Mouse (Mus musculus) heart, embryonic 14.5 days (tissue): ENCODE measurements at regions not wholly inside any gene's neighbourhood (a gene's known extent, or its start where the extent isn't known, plus 50 kb on each side); places are given as distances from the start of the nearest gene placed in this dataset.

Source experiments
- ATAC-seq: fragments of 200-750 bp; cut with Nextera tagmentation; 2 replicates; pipeline ENCODE4 v1.8.0; 2017; ENCODE audit warnings: low read depth, moderate TSS enrichment; ENCODE audit not compliant: insufficient number of reproducible peaks, insufficient read depth, low FRiP score
- H3K27ac ChIP-seq, 2 experiments: fragments of 200-500 bp in 1 of 2; fragments of 300-500 bp in 1 of 2; sonication (generic) in 1 of 2; replicated peaks in 1 of 2; 2 replicates each; pipeline ENCODE4 v1.5.1; 2012 to 2014; ENCODE audit warnings: low read depth in 2 of 2, low read length in 2 of 2, control low read depth in 1 of 2, mild to moderate bottlenecking in 1 of 2, mixed read lengths in 1 of 2; ENCODE audit not compliant: control insufficient read depth in 1 of 2, insufficient read depth in 1 of 2
- H3K27me3 ChIP-seq: fragments of 300-500 bp; sonication (generic); 2 replicates; pipeline ENCODE4 v1.6.1; 2014; ENCODE audit warnings: mild to moderate bottlenecking, low read length, control low read depth; ENCODE audit not compliant: control insufficient read depth, insufficient read depth
- H3K36me3 ChIP-seq: fragments of 300-500 bp; sonication (generic); 2 replicates; pipeline ENCODE4 v1.6.1; 2014; ENCODE audit warnings: mild to moderate bottlenecking, control low read depth, low read length, mixed read lengths; ENCODE audit not compliant: control insufficient read depth, insufficient read depth
- H3K4me1 ChIP-seq, 2 experiments: fragments of 200-500 bp in 1 of 2; fragments of 300-500 bp in 1 of 2; sonication (generic) in 1 of 2; 2 replicates each; pipeline ENCODE4 v1.6.1; 2012 to 2014; ENCODE audit warnings: low read length in 2 of 2, control low read depth in 1 of 2, mixed read lengths in 1 of 2; ENCODE audit not compliant: control insufficient read depth in 2 of 2, insufficient read depth in 2 of 2
- H3K4me2 ChIP-seq: fragments of 300-500 bp; sonication (generic); 2 replicates; pipeline ENCODE4 v1.6.1; 2014; ENCODE audit warnings: mild to moderate bottlenecking, low read length
- H3K4me3 ChIP-seq, 2 experiments: fragments of 200-500 bp in 1 of 2; fragments of 300-500 bp in 1 of 2; sonication (generic) in 1 of 2; 2 replicates each; pipeline ENCODE4 v1.5.1; 2012 to 2014; ENCODE audit warnings: low read length in 2 of 2, mild to moderate bottlenecking in 2 of 2, control low read depth in 1 of 2, low read depth in 1 of 2, moderate library complexity in 1 of 2; ENCODE audit not compliant: control insufficient read depth in 1 of 2, insufficient read depth in 1 of 2
- H3K9ac ChIP-seq: fragments of 300-500 bp; sonication (generic); 2 replicates; pipeline ENCODE4 v1.6.1; 2014; ENCODE audit warnings: mild to moderate bottlenecking, low read length
- H3K9me3 ChIP-seq: fragments of 300-500 bp; sonication (generic); 2 replicates; pipeline ENCODE4 v1.6.1; 2016; ENCODE audit warnings: low read length, control low read depth; ENCODE audit not compliant: control insufficient read depth
- WGBS: fragments of 180-500 bp; shearing (Covaris S2); extraction: QIAGEN DNeasy Blood & Tissue Kit; methylation state at CpG from one replicate; pipeline ENCODE4 v1.1.7; 2014; 5-methylcytosine and 5-hydroxymethylcytosine counted together

DNA sequence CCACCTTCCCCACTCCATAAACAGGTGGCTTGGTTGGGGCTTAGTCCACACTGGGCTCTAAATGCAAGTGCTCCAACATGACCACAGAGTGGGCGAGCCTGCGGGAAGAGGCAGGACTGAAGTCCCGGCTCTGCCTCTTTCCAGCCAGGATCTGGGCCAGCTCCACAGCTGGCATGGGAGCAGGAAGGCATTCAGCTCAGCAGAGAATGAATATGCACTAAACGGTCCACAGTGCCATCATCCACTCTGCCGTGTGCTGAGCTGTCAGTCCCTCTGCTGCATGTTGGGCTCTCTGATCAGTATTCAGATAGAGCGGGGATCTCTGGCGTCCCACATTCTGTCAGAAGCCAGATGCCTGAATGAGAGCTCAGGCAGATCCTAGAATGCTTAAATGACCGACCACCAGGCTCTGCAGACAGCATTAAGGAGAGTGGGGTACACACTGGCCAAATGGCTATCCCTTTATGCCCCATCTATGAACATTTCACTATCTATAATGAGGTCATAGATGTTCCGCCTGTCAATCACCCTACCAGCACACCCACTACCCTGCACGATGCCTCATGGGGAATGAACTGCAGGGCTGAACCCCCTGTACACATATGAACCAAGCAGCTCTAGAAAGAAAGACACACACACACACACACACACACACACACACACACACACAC lies 317.3 kb downstream of the Ptpru start:
- no peaks in the 10 kb centered on the region for H3K4me1 ChIP-seq
- no peak overlapping the region for H3K27ac ChIP-seq
- WGBS, result 75% methylated on average over 10 of the region's 10 CpGs
- H3K9me3 ChIP-seq, result no peaks in the 10 kb centered on the region
- H3K4me2 ChIP-seq, result no peak overlapping the region
- no peak overlapping the region for H3K4me3 ChIP-seq
- H3K36me3 ChIP-seq, result no peaks in the 10 kb centered on the region
- no peak overlapping the region for H3K9ac ChIP-seq
- H3K27me3 ChIP-seq, result no peaks in the 10 kb centered on the region
- no peak for ATAC-seq

DNA sequence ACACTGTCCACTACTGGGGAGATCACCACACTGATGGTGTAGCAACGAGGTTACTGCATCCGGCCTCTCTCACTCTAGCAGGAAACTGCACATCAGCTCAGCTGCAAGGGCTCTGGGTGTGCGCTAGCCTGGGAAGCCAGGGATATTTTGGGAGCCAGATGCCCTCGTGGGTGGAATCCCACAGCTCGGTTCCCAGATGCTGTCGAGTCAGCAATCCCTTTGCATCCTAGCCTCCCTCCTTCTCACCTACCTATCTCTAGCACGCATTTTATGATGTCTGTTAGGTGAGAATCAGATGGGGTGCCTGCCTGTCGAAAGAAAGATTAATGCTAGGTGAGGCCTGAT lies 316.8 kb downstream of the Ptpru start:
- Histone ChIP-seq H3K4me2 (no peak overlapping the region), H3K9me3 (no peaks in the 10 kb centered on the region), H3K4me3 (no peak overlapping the region), H3K9ac (no peak overlapping the region), H3K27ac (no peak overlapping the region), H3K27me3 (no peaks in the 10 kb centered on the region), H3K36me3 (no peaks in the 10 kb centered on the region), H3K4me1 (no peaks in the 10 kb centered on the region)
- no peak for ATAC-seq
- 53% methylated on average over 8 of the region's 8 CpGs for WGBS

DNA sequence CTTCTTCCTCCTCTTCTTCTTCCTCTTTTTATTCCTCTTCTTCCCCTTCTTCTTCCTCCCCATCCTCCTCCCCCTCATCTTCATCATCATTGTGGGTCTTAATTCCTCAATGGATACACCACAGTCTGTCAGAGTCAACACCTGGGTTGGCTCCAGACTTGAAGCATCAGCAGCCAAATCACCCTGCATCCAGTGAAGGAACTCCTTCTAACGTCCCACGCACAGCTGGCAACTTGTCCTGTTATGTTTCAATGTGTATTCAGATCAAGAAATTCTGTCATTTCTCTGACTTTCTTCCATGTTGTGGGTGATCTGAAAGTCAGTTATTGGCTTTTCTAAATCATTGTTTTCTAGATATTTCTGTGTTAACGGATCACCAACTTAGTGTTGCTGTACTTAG lies 312.9 kb downstream of the Ptpru start:
- Histone ChIP-seq H3K4me3 (no peak overlapping the region), H3K9me3 (no peaks in the 10 kb centered on the region), H3K27me3 (no peaks in the 10 kb centered on the region), H3K4me1 (no peaks in the 10 kb centered on the region), H3K4me2 (no peak overlapping the region), H3K36me3 (no peaks in the 10 kb centered on the region), H3K9ac (no peak overlapping the region), H3K27ac (no peak overlapping the region)
- WGBS, result 81% methylated on average over 3 of the region's 3 CpGs
- no peak for ATAC-seq

DNA sequence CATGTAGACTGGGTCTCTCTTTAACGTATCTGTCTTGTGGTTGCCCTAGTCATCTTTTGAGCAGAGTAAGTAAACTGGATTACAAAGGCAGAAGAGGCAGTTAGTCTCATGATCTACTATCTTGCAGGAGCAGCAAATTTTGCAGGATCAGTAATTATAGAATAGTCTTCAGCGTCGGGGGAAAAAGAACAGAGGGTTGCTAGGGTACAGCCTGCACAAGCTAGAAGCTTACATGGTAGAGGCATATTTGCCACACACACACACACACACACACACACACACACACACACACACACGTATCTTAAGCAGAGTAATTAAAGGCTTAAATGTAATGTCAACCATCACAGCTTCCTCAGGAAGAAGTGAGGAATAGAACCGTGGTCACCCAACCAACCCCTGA lies 307.6 kb downstream of the Ptpru start:
- Histone ChIP-seq H3K9ac (no peak overlapping the region), H3K27ac (no peak overlapping the region), H3K9me3 (no peaks in the 10 kb centered on the region), H3K27me3 (no peaks in the 10 kb centered on the region), H3K4me1 (no peaks in the 10 kb centered on the region), H3K36me3 (no peaks in the 10 kb centered on the region), H3K4me2 (no peak overlapping the region), H3K4me3 (no peak overlapping the region)
- 73% methylated on average over 5 of the region's 5 CpGs for WGBS
- no peak for ATAC-seq

DNA sequence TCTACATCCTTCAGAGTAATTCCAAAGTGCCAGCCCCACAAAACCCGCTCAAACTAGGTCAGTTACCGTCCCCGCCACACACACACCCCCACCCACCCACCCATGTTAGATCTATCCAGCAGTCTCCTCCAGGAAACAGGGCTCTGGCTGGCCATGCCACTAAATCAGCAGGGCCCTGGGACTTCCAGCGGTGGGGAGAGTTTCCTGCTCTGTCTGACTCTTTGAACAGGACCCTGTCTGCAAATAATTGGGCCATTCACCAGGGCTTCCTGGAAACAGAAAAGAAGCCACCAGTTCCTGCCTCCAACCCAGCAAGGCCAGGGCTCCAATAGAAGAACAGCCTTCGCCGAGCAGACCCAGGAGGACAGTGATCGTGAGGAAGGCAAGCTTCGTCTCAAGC lies 307.1 kb downstream of the Ptpru start:
- H3K4me1 ChIP-seq, result no peaks in the 10 kb centered on the region
- H3K9me3 ChIP-seq, result no peaks in the 10 kb centered on the region
- no peak overlapping the region for H3K4me3 ChIP-seq
- no peak for ATAC-seq
- 61% methylated on average over 8 of the region's 8 CpGs for WGBS
- no peaks in the 10 kb centered on the region for H3K36me3 ChIP-seq
- H3K27ac ChIP-seq, result no peak overlapping the region
- no peak overlapping the region for H3K4me2 ChIP-seq
- H3K27me3 ChIP-seq, result no peaks in the 10 kb centered on the region
- H3K9ac ChIP-seq, result no peak overlapping the region

DNA sequence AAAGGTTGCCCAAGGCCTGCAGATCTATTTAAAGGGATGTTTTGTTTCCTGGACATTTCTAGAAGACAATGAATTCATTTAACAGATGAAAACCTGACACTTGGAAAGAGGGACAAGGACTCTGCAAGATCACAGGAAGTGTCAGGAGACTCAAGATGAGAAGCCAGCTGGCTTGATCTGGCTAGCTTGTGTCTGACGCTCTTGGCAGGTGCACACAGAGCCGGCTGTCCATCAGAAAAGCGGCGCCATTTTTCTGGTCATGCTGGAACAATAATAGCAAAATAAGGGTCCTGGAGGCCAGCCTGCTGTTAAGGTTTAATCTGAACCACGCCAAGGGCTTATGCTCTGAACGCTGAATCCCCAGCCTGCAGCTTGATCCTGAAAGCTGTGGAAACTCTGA lies 303.3 kb downstream of the Ptpru start:
- no peak overlapping the region for H3K9ac ChIP-seq
- H3K27ac ChIP-seq, result no peak overlapping the region
- H3K36me3 ChIP-seq, result no peaks in the 10 kb centered on the region
- H3K4me3 ChIP-seq, result no peak overlapping the region
- no peaks in the 10 kb centered on the region for H3K27me3 ChIP-seq
- H3K9me3 ChIP-seq, result no peaks in the 10 kb centered on the region
- WGBS, result 87% methylated on average over 6 of the region's 6 CpGs
- no peak overlapping the region for H3K4me2 ChIP-seq
- no peak for ATAC-seq
- no peaks in the 10 kb centered on the region for H3K4me1 ChIP-seq

DNA sequence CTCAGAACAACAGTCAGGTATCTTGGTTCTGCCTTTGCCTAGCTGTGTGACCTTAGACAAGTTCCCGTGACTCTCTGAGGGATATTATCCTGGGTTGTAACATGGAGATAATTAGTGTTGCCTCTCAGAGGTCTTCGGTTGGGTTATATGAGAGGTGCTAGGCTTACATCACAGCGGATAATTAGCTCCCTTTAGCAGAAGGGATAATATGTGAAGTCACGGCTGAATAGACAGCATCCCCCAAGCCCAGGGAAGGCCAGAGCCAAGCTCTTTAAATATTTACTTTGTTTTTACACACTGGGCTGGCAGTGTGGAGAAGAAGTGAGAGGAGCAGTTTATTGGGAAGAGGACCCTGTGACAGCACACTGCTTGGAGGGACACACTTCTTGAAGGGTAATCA lies 299.9 kb downstream of the Ptpru start:
- Histone ChIP-seq H3K9ac (no peak overlapping the region), H3K27me3 (no peaks in the 10 kb centered on the region), H3K4me2 (no peak overlapping the region), H3K27ac (no peak overlapping the region), H3K4me1 (no peaks in the 10 kb centered on the region), H3K36me3 (no peaks in the 10 kb centered on the region), H3K4me3 (no peak overlapping the region), H3K9me3 (no peaks in the 10 kb centered on the region)
- no peak for ATAC-seq
- WGBS, result 76% methylated on average over 4 of the region's 4 CpGs

DNA sequence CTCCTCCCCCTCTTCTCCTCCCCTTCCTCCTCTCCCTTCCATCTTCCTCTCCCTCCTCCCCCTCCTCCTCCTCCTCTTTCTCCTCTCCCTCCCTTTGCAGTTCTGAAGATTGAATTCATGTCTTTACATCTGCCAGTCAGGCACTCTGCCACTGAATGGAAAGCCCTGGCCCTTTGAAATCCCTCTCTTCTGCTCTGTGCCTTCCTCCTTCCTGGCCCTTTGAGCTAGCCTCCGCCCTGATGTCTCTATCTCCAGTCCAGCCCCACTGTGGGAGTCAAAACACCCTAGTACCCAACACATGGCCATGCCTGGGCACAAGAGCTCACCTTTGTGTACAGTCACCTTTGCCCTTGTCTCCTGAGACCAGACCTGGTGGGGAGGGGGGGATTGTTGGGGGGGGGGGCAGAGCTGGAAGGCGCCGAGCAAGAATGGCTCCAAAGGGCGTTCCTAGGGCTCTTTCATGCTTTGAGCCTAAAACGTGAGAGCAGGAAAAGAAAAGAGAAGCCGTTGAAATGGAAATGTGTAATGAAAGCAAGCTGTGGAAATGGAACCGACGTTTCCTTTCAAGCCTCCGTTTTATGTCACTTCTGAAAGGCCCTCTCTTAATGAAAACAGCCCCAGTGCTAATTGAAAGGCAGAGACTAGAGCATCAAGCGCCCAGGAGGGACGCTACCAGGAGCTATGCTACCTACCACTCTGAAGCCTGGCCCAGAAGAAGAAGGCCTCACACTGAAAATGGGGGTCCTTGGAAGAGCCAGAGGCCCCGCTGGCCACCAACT lies 291.5 kb downstream of the Ptpru start:
- WGBS, result 74% methylated on average over 12 of the region's 12 CpGs
- Histone ChIP-seq H3K4me3 (no peak overlapping the region), H3K36me3 (no peaks in the 10 kb centered on the region), H3K27me3 (no peaks in the 10 kb centered on the region), H3K9me3 (no peaks in the 10 kb centered on the region), H3K9ac (no peak overlapping the region), H3K27ac (no peak overlapping the region), H3K4me1 (no peaks in the 10 kb centered on the region), H3K4me2 (no peak overlapping the region)
- ATAC-seq, result no peak
